Mouse (Mus musculus): Measurements from ENCODE around the gene Slc7a11. TPM values are rescaled to one million over a fixed set of nuclear protein-coding genes. Genes with fewer than 3 reads are reported as not detected.

The Slc7a11 gene
- polyA plus RNA-seq, 1 experiment: 0.99 TPM

DNA sequence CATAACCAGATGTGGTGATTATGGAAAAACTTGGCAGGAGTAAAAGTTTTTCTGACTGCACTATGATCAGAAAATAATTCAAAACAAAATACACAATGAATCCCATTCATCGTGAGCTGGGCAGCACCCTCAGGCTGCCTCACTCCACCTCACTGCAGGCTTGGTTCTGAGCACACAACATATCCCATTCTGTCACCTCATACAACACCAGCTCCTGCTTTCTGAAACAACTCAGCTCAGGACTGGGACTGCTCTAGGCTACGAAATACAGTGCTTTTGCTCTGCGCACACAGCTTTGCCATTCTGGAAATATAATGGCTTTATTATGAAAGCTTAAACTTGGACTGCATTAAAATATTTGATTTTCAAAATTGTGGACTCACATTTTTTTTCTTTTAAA, 79.8 kb downstream of the Slc7a11 start:
- DNase-seq (ENCODE audit: low read depth in 1 of 2, low spot score in 2 of 2): no peak
- no peak for TF ChIP-seq CTCF (IDR thresholded peaks at IDR 0.05; ENCODE audit: extremely low read depth, insufficient read depth, insufficient read length, insufficient replicate concordance)
- no peak for TF ChIP-seq POLR2A (IDR thresholded peaks at IDR 0.05; ENCODE audit: low read depth, low read length)
- Histone ChIP-seq H3K4me3 (ENCODE audit: extremely low read depth, insufficient read depth, insufficient read length) (no peak overlapping the region), H3K27me3 (ENCODE audit: control insufficient read depth, insufficient read depth, low read length) (no peaks in the 10 kb centered on the region), H3K27ac (ENCODE audit: insufficient read depth, low read length) (no peak overlapping the region), H3K4me1 (ENCODE audit: control insufficient read depth, insufficient read depth, insufficient read length) (no peaks in the 10 kb centered on the region), H3K36me3 (ENCODE audit: control insufficient read depth, insufficient read depth, low read length) (no peaks in the 10 kb centered on the region)
- 93% methylated on average over 3 of the region's 3 CpGs for WGBS

DNA sequence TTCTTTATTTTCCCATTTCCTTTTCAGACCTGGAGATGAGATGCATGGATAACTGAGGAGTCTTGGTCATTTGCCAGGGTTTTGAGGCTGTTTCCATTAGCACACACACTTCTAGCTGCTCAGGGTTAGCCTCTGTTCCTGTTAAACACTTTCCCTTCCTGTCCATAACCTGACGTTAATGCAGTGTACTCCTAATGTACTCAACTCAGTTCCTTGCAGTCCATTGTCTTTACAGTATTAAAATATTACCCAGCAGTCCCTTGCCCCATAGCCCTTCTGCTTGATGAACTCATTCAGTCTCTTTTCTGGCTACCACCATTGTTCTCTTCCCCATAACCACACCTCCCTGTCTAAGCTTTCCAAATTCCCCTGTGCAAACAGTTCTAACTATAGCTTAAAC, 96.3 kb downstream of the Slc7a11 start:
- Histone ChIP-seq H3K36me3 (ENCODE audit: control insufficient read depth, insufficient read depth, low read length) (no peaks in the 10 kb centered on the region), H3K27me3 (ENCODE audit: control insufficient read depth, insufficient read depth, low read length) (no peaks in the 10 kb centered on the region)
- 19% methylated on average over 1 of the region's 1 CpGs for WGBS

DNA sequence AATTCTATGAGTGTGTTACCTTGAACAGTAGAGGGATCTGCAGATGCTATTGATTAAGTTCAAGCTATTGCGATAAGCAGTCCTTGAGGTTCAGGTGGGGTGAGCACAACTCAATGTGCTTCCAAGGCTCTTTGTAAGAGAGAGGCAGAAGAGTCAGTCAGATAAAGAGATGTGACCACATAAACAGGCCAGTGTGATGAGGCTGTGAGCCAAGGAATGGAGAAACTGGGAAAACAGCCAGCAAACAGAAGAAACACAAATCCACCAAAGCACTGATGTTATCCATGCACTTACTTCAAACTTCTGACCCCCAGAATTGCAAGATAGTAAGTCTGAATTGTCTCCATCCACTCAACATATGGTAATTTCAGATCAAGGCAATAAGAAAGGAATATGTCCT, 99.0 kb downstream of the Slc7a11 start:
- H3K4me3 ChIP-seq (ENCODE audit: extremely low read depth, insufficient read depth, insufficient read length): no peak overlapping the region
- H3K27me3 ChIP-seq (ENCODE audit: control insufficient read depth, insufficient read depth, low read length): no peaks in the 10 kb centered on the region
- no peak for DNase-seq (ENCODE audit: low read depth in 1 of 2, low spot score in 2 of 2)
- TF ChIP-seq POLR2A (IDR thresholded peaks at IDR 0.05; ENCODE audit: low read depth, low read length) (no peak), CTCF (IDR thresholded peaks at IDR 0.05; ENCODE audit: extremely low read depth, insufficient read depth, insufficient read length, insufficient replicate concordance) (no peak)
- no peaks in the 10 kb centered on the region for H3K4me1 ChIP-seq (ENCODE audit: control insufficient read depth, insufficient read depth, insufficient read length)
- no peaks in the 10 kb centered on the region for H3K36me3 ChIP-seq (ENCODE audit: control insufficient read depth, insufficient read depth, low read length)
- WGBS: 88% methylated on average over 1 of the region's 1 CpGs
- H3K27ac ChIP-seq (ENCODE audit: insufficient read depth, low read length): no peak overlapping the region

More for the DNA sequence above, 96.3 kb downstream of the Slc7a11 start:
- no peaks in the 10 kb centered on the region for H3K4me1 ChIP-seq (ENCODE audit: control insufficient read depth, insufficient read depth, insufficient read length)
- no peak overlapping the region for H3K27ac ChIP-seq (ENCODE audit: insufficient read depth, low read length)
- TF ChIP-seq CTCF (IDR thresholded peaks at IDR 0.05; ENCODE audit: extremely low read depth, insufficient read depth, insufficient read length, insufficient replicate concordance) (no peak), POLR2A (IDR thresholded peaks at IDR 0.05; ENCODE audit: low read depth, low read length) (no peak)
- H3K4me3 ChIP-seq (ENCODE audit: extremely low read depth, insufficient read depth, insufficient read length): no peak overlapping the region
- no peak for DNase-seq (ENCODE audit: low read depth in 1 of 2, low spot score in 2 of 2)

DNA sequence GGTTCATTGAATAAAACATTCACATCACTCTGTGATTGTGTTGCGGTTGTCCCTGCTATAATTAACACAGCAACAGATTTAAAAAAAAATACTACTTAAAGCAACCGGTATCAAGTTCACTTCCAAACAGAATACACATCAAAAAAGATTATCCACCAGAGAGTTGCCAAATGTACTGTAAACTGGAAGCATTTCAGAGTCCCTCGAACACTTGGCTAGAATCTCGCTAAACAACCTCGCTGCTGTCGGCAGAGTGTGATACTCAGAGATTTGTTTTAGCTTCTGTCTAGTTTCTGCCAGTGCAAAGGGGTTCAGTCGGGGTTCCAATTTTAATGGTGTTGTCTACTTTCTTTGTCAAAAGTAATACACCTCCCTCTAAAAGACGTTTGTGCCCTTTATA, 118.9 kb downstream of the Slc7a11 start:
- Histone ChIP-seq H3K36me3 (ENCODE audit: control insufficient read depth, insufficient read depth, low read length) (no peaks in the 10 kb centered on the region), H3K4me1 (ENCODE audit: control insufficient read depth, insufficient read depth, insufficient read length) (no peaks in the 10 kb centered on the region), H3K27me3 (ENCODE audit: control insufficient read depth, insufficient read depth, low read length) (no peaks in the 10 kb centered on the region), H3K27ac (ENCODE audit: insufficient read depth, low read length) (no peak overlapping the region), H3K4me3 (ENCODE audit: extremely low read depth, insufficient read depth, insufficient read length) (no peak overlapping the region)
- TF ChIP-seq POLR2A (IDR thresholded peaks at IDR 0.05; ENCODE audit: low read depth, low read length) (no peak), CTCF (IDR thresholded peaks at IDR 0.05; ENCODE audit: extremely low read depth, insufficient read depth, insufficient read length, insufficient replicate concordance) (no peak)
- 86% methylated on average over 8 of the region's 8 CpGs for WGBS
- DNase-seq (ENCODE audit: low read depth in 1 of 2, low spot score in 2 of 2): no peak

DNA sequence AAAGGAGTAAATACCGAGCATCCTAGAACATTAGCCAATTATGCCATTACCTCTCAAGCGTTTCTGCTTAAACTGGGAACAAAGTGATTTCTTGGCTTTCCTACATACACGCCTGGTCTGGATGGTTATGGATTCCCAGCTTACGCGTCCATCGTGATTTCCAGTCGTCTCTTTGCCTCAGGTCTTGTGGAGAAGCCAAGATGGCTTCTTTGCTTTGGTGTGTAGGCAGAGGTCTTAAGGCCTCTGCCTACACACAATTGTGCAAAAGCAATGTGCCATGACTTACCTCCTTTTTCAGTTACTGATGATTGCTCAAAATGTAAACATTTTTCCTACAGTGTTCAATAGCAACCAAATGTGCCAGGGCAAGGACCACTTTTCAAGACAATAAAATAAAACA, 119.5 kb downstream of the Slc7a11 start:
- H3K27ac ChIP-seq (ENCODE audit: insufficient read depth, low read length): no peak overlapping the region
- no peak for DNase-seq (ENCODE audit: low read depth in 1 of 2, low spot score in 2 of 2)
- no peaks in the 10 kb centered on the region for H3K27me3 ChIP-seq (ENCODE audit: control insufficient read depth, insufficient read depth, low read length)
- WGBS: 93% methylated on average over 7 of the region's 7 CpGs
- no peaks in the 10 kb centered on the region for H3K4me1 ChIP-seq (ENCODE audit: control insufficient read depth, insufficient read depth, insufficient read length)
- no peaks in the 10 kb centered on the region for H3K36me3 ChIP-seq (ENCODE audit: control insufficient read depth, insufficient read depth, low read length)
- no peak overlapping the region for H3K4me3 ChIP-seq (ENCODE audit: extremely low read depth, insufficient read depth, insufficient read length)
- TF ChIP-seq CTCF (IDR thresholded peaks at IDR 0.05; ENCODE audit: extremely low read depth, insufficient read depth, insufficient read length, insufficient replicate concordance) (no peak), POLR2A (IDR thresholded peaks at IDR 0.05; ENCODE audit: low read depth, low read length) (no peak)

DNA sequence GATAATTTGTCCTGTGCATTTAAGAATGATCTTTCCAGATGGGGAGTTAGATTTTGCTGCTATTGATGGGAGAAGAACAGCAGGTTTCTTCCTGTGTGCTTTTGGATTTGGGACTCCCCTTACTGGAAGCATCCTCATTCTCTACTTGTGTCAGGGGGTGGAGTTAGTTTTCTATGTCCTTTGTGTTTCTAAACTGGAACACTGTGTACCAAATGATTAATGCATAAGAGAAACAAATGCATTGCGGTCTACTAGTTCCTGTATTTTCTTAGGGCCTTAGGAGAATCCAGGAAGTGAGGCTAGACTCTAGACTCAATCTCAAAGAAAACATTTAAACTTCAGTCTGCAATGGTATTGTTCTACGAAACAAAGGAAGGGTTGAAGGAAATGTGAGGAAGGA, 122.6 kb downstream of the Slc7a11 start:
- Histone ChIP-seq H3K36me3 (ENCODE audit: control insufficient read depth, insufficient read depth, low read length) (no peaks in the 10 kb centered on the region), H3K4me3 (ENCODE audit: extremely low read depth, insufficient read depth, insufficient read length) (no peak overlapping the region), H3K27me3 (ENCODE audit: control insufficient read depth, insufficient read depth, low read length) (no peaks in the 10 kb centered on the region), H3K4me1 (ENCODE audit: control insufficient read depth, insufficient read depth, insufficient read length) (no peaks in the 10 kb centered on the region), H3K27ac (ENCODE audit: insufficient read depth, low read length) (no peak overlapping the region)
- no peak for DNase-seq (ENCODE audit: low read depth in 1 of 2, low spot score in 2 of 2)
- WGBS: 53% methylated on average over 2 of the region's 2 CpGs
- no peak for TF ChIP-seq CTCF (IDR thresholded peaks at IDR 0.05; ENCODE audit: extremely low read depth, insufficient read depth, insufficient read length, insufficient replicate concordance)
- no peak for TF ChIP-seq POLR2A (IDR thresholded peaks at IDR 0.05; ENCODE audit: low read depth, low read length)

DNA sequence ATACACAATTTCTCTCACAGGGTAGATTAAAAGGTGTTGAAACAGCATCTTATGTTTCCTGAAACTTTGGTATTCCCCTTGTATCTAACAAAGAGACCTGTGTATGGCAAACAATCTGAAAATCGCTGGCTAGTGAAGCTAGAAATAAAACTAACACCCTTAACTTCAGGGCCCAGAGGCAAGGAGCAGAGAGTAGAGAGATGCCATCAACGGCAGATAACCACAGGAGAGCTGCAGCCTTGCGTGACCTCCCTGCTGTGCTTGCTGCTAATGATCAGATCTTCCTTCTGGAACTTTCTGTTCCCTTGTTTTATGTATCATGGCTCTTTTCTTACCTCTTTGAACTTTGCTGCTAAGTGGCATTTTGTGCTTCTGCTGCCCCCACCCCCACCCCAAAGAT, 125.3 kb downstream of the Slc7a11 start:
- TF ChIP-seq CTCF (IDR thresholded peaks at IDR 0.05; ENCODE audit: extremely low read depth, insufficient read depth, insufficient read length, insufficient replicate concordance): no peak
- no peak for TF ChIP-seq POLR2A (IDR thresholded peaks at IDR 0.05; ENCODE audit: low read depth, low read length)
- Histone ChIP-seq H3K27ac (ENCODE audit: insufficient read depth, low read length) (no peak overlapping the region), H3K36me3 (ENCODE audit: control insufficient read depth, insufficient read depth, low read length) (no peaks in the 10 kb centered on the region), H3K4me1 (ENCODE audit: control insufficient read depth, insufficient read depth, insufficient read length) (no peaks in the 10 kb centered on the region), H3K4me3 (ENCODE audit: extremely low read depth, insufficient read depth, insufficient read length) (no peak overlapping the region), H3K27me3 (ENCODE audit: control insufficient read depth, insufficient read depth, low read length) (no peaks in the 10 kb centered on the region)
- no peak for DNase-seq (ENCODE audit: low read depth in 1 of 2, low spot score in 2 of 2)
- WGBS: 75% methylated on average over 3 of the region's 3 CpGs
